Mouse (Mus musculus): ENCODE results near the gene Mks1.

The Mks1 gene

DNA sequence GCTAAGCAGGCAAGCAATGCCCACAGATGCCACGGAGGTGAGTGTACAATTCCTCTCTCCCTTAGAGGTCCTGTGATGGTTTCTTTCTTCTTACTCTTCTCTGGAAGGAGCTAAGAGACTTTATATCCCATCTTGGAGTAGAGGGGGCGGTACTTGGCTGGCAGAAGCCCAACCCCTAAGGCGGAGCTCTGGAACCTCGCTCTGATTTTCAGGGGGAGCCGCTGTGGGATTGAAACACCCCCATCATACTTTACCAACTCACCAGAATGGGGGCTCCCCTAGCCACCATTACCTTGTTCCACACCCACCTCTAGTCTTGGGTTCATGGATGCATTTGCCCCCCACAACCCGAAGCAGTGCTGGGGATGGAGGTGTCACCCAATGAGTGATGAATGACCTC is 22.4 kb downstream of the Mks1 start, which contains the start of gene Epx:
TSS of gene Epx (minus strand) at position 101 of the 400 bp plus-strand sequence.
- no peak for ATAC-seq (ENCODE audit: low TSS enrichment)

DNA sequence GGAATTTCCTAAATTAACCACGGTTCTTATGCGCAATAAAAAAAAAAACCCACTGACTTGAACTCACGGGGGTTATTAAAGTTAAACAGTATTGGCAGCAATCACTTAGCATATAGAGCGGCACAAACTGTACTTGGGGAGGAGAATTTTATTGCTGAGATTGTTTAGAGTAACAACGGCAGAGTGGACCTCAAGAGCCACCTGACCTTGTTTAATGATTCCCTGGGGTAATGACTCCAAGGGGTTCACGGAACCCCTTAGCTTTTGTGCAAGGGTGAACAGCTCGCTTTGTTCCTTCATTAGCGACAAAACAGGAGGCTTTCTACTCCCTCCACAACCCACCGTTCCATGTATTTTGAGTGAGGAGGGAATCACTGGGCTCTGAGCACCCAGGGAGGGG is 26.8 kb downstream of the Mks1 start:
- no peak for ATAC-seq (ENCODE audit: low TSS enrichment)

DNA sequence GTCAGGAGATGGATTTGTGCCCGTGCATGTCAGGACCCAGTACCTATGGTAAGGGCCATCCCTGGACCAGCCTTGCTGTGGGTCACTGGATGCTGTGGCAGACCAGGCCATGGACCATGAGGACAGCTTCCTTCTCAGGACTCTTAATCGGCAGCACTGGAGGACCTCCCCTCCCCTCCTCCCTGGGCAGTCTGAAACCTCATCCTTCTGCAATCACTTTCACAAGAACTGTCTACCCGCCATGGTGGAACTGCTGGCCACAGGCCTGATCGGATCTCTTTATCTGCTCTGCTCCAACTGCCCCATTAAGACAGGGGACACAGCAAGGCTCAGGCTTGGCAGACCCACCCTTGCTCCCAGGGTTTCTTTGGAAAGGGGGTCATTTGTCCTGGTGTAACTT is 28.7 kb downstream of the Mks1 start:
- no peak for ATAC-seq (ENCODE audit: low TSS enrichment)

DNA sequence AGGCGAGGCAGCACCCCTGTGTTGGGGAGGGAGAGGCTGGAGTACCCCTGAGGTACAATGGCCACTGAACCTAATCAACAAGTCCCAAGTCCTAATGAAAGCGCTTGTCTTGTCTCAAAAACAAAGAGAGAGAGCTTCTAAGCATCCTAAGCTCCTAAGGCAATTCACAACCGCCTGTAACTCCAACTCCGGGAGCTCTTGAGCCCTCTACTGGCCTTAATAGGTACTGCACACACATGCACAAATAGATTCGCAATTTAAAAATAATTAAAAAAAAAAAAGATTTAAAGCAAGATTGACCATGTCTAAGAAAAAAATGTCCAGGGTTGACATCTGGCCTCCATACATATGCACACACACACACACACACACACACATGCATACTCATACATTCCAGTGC is 30.5 kb downstream of the Mks1 start:
- ATAC-seq (ENCODE audit: low TSS enrichment), result no peak

DNA sequence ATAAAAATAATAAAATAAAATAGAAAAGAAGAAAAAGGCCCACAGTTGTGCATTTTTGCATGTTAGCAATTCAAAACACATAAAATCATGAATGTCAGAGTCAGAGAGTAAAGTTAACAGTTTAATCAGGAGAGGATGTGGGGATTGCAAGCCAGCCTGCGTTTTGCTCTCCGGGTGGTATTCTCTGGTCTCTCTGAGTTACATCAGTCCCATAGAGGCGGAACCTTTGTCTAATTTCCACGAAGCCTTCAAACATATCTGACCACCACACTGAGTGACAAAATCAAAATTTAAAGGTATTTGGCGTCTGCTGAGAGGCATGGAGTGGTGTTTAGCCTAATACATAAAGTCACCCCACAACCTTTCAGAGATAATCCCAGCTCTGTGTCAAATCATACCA is 31.8 kb downstream of the Mks1 start:
- no peak for ATAC-seq (ENCODE audit: low TSS enrichment)

DNA sequence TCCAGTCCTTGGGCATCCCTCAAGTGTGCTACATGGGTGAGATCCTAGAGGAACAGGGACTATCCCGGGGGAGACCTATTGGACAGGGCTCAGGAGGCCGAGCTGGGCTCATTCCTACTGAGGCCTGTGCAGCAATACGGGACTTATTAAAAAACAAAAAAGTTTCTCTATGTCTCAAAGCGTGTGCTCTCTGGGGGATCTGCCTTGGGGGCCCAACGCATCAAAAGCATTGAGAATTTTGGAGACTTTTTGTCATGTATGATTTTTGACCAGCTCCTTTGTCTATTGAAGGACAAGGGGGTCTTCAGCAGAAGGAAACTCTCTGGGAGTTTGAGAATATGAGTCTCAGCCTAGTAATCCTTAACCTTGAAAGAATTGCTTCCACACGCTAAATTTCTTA is 39.2 kb downstream of the Mks1 start, which contains the start of gene Olfr462:
TSS of gene Olfr462 (minus strand) at position 101 of the 400 bp plus-strand sequence.
- no peak for ATAC-seq (ENCODE audit: low TSS enrichment)

DNA sequence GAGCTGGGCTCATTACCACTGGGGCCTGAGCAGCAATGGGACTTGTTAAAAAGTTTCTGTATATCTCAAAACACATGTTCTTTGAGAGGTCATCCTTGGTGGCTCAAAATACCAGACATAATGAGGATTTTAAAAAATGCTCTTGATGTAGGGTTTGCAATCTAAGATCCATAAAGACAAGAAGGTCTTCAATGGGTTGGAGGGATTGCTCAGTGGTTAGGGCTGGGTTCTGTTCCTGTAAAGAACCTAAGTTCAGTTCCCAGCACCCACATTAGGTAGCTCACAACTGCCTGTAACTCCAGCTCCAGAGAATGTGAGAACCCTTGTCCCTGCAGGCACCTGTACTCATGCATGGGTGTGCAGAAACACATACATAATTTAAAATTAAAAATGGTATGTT is 44.3 kb downstream of the Mks1 start, which contains the start of gene Olfr463:
TSS of gene Olfr463 (minus strand) at position 101 of the 400 bp plus-strand sequence.
- ATAC-seq (ENCODE audit: low TSS enrichment), result no peak

DNA sequence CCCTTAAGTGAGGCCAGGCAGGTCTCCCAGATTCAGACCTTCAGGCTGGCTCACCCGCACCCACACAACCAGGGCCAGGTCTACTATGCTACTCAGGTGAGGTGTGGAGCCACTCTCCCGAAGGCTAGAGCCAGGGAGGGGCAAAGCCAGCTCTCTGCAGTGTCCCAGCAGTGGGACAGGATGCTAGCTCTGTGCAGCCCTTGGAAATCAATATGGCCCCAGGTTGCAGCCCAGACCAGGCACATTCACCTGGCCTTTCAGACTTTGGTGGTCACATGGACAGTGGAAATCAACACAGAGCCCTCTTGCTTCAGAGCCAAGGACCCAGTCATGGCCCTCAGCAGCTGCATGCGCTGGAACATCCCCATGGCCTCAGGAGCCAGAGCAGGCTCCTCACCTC is 51.3 kb downstream of the Mks1 start:
- no peak for ATAC-seq (ENCODE audit: low TSS enrichment)

Measured in frontal cortex, adult (tissue).